In genomic region chr2:149997657-149998056, GRCm38 (mm10) we compare ENCODE assay signal across 19 mouse cellular contexts.
A peak's percentile ranks its signal among the peaks of the same experiment; 100 is the strongest.
DNase-seq lines count a peak whose midpoint lies in the region; ATAC-seq and TF ChIP-seq lines count a peak whose summit lies in the region.
"Had no signal": no experiment of that assay in that cellular context is flagged by ENCODE, and none has a peak within 500 bp of the region (broad histone marks: within the 10 kb centered on the region; RNA-seq: fewer than 3 reads in every experiment).

No protein-coding gene starts in this region.

- no peaks in the 10 kb centered on the region for H3K4me1 ChIP-seq in forebrain, postnatal 0 days (ENCODE audit: insufficient read depth)
- no peaks in the 10 kb centered on the region; the same call in 1 of the 2 replicates for H3K4me1 ChIP-seq in forebrain, embryonic 12.5 days
- H3K4me1 ChIP-seq in lung, embryonic 16.5 days (replicated peaks; ENCODE audit: control insufficient read depth, insufficient read depth, low read length), result peaks cover 10% of the 10 kb centered on the region
- H3K4me1 ChIP-seq in intestine, embryonic 15.5 days (replicated peaks), result no peaks in the 10 kb centered on the region
- H3K4me1 ChIP-seq in neural tube, embryonic 15.5 days, result peaks cover 28% of the 10 kb centered on the region
- H3K4me1 ChIP-seq: liver, embryonic 12.5 days had no signal

- H3K9ac ChIP-seq in forebrain, postnatal 0 days, result no peak overlapping the region
- H3K9ac ChIP-seq in forebrain, embryonic 12.5 days, result no peak overlapping the region
- no peak overlapping the region for H3K9ac ChIP-seq in lung, embryonic 16.5 days (ENCODE audit: low read length)
- H3K9ac ChIP-seq in intestine, embryonic 15.5 days, result no peak overlapping the region
- H3K9ac ChIP-seq in neural tube, embryonic 15.5 days (replicated peaks), result no peak overlapping the region
- H3K9ac ChIP-seq: hindbrain, embryonic 15.5 days; kidney, embryonic 15.5 days; liver, embryonic 12.5 days had no signal

- H3K4me2 ChIP-seq in forebrain, postnatal 0 days (ENCODE audit: low read depth), result no peak overlapping the region
- no peak overlapping the region for H3K4me2 ChIP-seq in forebrain, embryonic 12.5 days
- H3K4me2 ChIP-seq in lung, embryonic 16.5 days (ENCODE audit: low read depth, low read length), result no peak overlapping the region
- no peak overlapping the region for H3K4me2 ChIP-seq in intestine, embryonic 15.5 days (replicated peaks)
- no peak overlapping the region for H3K4me2 ChIP-seq in neural tube, embryonic 15.5 days
- H3K4me2 ChIP-seq: hindbrain, embryonic 15.5 days; kidney, embryonic 15.5 days; liver, embryonic 12.5 days had no signal

- no peak for TF ChIP-seq CTCF in forebrain, postnatal 0 days (IDR thresholded peaks at IDR 0.05; ENCODE audit: low read depth)

- H3K4me3 ChIP-seq in forebrain, postnatal 0 days (ENCODE audit: low read depth, low read length), result no peak overlapping the region
- no peak overlapping the region for H3K4me3 ChIP-seq in forebrain, embryonic 12.5 days (replicated peaks)
- H3K4me3 ChIP-seq in lung, embryonic 16.5 days (ENCODE audit: low read length), result no peak overlapping the region
- H3K4me3 ChIP-seq in intestine, embryonic 15.5 days (replicated peaks), result no peak overlapping the region
- no peak overlapping the region for H3K4me3 ChIP-seq in neural tube, embryonic 15.5 days (replicated peaks)
- H3K4me3 ChIP-seq: hindbrain, embryonic 15.5 days; kidney, embryonic 15.5 days; left cerebral cortex, adult 2 months; liver, embryonic 12.5 days had no signal

- H3K36me3 ChIP-seq in forebrain, postnatal 0 days (ENCODE audit: insufficient read depth), result no peaks in the 10 kb centered on the region
- H3K36me3 ChIP-seq in forebrain, embryonic 12.5 days (replicated peaks), result no peaks in the 10 kb centered on the region
- H3K36me3 ChIP-seq in lung, embryonic 16.5 days (ENCODE audit: control insufficient read depth, insufficient read depth, low read length), result no peaks in the 10 kb centered on the region
- H3K36me3 ChIP-seq in intestine, embryonic 15.5 days, result no peaks in the 10 kb centered on the region
- H3K36me3 ChIP-seq in neural tube, embryonic 15.5 days, result no peaks in the 10 kb centered on the region
- H3K36me3 ChIP-seq: hindbrain, embryonic 15.5 days; kidney, embryonic 15.5 days; liver, embryonic 12.5 days had no signal

- intact Hi-C loops in gastrocnemius, postnatal 14 days (cut with DNase I; ENCODE audit: low total_unique reads), result no loop called here

- no peak for DNase-seq in forebrain, postnatal 0 days
- DNase-seq in lung, postnatal 10 days, result no peak
- DNase-seq in gastrocnemius, postnatal 14 days, result no peak
- DNase-seq: B cell, adult 2 months; cerebellum, postnatal 25 days; gastrocnemius, postnatal 10 days; lung, postnatal 4 days; right cerebral cortex, adult 18-20 months; spleen, adult 18-20 months; thymus, postnatal 4 days had no signal

- H3K27ac ChIP-seq in forebrain, postnatal 0 days (ENCODE audit: low read depth, low read length), result no peak overlapping the region
- H3K27ac ChIP-seq in forebrain, embryonic 12.5 days, result no peak overlapping the region
- no peak overlapping the region for H3K27ac ChIP-seq in lung, embryonic 16.5 days (ENCODE audit: low read length)
- no peak overlapping the region for H3K27ac ChIP-seq in intestine, embryonic 15.5 days
- H3K27ac ChIP-seq in neural tube, embryonic 15.5 days (replicated peaks), result peak overlapping the region; percentile 63
- H3K27ac ChIP-seq: hindbrain, embryonic 15.5 days; kidney, embryonic 15.5 days; left cerebral cortex, adult 2 months; liver, embryonic 12.5 days had no signal

- no peaks in the 10 kb centered on the region for H3K9me3 ChIP-seq in forebrain, postnatal 0 days (ENCODE audit: low read length)
- H3K9me3 ChIP-seq in forebrain, embryonic 12.5 days, result no peaks in the 10 kb centered on the region
- no peaks in the 10 kb centered on the region for H3K9me3 ChIP-seq in lung, embryonic 16.5 days (ENCODE audit: control insufficient read depth, low read length)
- H3K9me3 ChIP-seq in intestine, embryonic 15.5 days, result no peaks in the 10 kb centered on the region
- no peaks in the 10 kb centered on the region for H3K9me3 ChIP-seq in neural tube, embryonic 15.5 days (replicated peaks)
- H3K9me3 ChIP-seq: hindbrain, embryonic 15.5 days; kidney, embryonic 15.5 days; liver, embryonic 12.5 days had no signal

- peak; percentile 42 for ATAC-seq in forebrain, postnatal 0 days
- no peak for ATAC-seq in forebrain, embryonic 12.5 days (ENCODE audit: low FRiP score)
- ATAC-seq in lung, embryonic 16.5 days (ENCODE audit: low read depth), result peak; percentile 54
- peak; percentile 69; the same call in 1 of the 2 replicates for ATAC-seq in intestine, embryonic 15.5 days
- ATAC-seq in neural tube, embryonic 15.5 days (ENCODE audit: low FRiP score), result peak; percentile 53; the same call in 1 of the 2 replicates
- ATAC-seq: liver, embryonic 12.5 days had no signal

- no peaks in the 10 kb centered on the region for H3K27me3 ChIP-seq in forebrain, postnatal 0 days (ENCODE audit: insufficient read depth, low read length)
- no peaks in the 10 kb centered on the region for H3K27me3 ChIP-seq in forebrain, embryonic 12.5 days
- H3K27me3 ChIP-seq in lung, embryonic 16.5 days (ENCODE audit: control insufficient read depth, insufficient read depth, low read depth, low read length), result no peaks in the 10 kb centered on the region
- H3K27me3 ChIP-seq in intestine, embryonic 15.5 days (replicated peaks), result no peaks in the 10 kb centered on the region
- H3K27me3 ChIP-seq in neural tube, embryonic 15.5 days (replicated peaks), result no peaks in the 10 kb centered on the region
- H3K27me3 ChIP-seq: hindbrain, embryonic 15.5 days; kidney, embryonic 15.5 days; liver, embryonic 12.5 days; Patski had no signal

- WGBS in forebrain, postnatal 0 days, result 80% methylated on average over 2 of the region's 2 CpGs
- 100% methylated on average over 1 of the region's 2 CpGs for WGBS in forebrain, embryonic 12.5 days
- WGBS in lung, embryonic 16.5 days, result 81% methylated on average over 1 of the region's 2 CpGs
- 75% methylated on average over 2 of the region's 2 CpGs for WGBS in intestine, embryonic 15.5 days
- 47% methylated on average over 2 of the region's 2 CpGs for WGBS in neural tube, embryonic 15.5 days
